Mouse (Mus musculus): ENCODE data around the gene Fam83f.

GRCm38 (mm10) chr15:80743606-80744005, 72.0 kb downstream of the Fam83f start:
- TF ChIP-seq POLR2A (IDR thresholded peaks at IDR 0.05; ENCODE audit: control insufficient read depth, extremely low read depth, insufficient read depth, low read length, poor library complexity), result no peak
- no peak for TF ChIP-seq CTCF (IDR thresholded peaks at IDR 0.05; ENCODE audit: borderline replicate concordance, control insufficient read depth, extremely low read depth, insufficient read depth, low read length, poor library complexity)
